Mouse (Mus musculus) embryo, embryonic 10.5 days (tissue): ENCODE results near the gene Ube2d3.
"Not testable (repeated sequence)": the region's sequence is repeated elsewhere in the genome, so short reads cannot be mapped to it uniquely, and the experiment has no call there.

Source experiments
- DNase-seq: peaks from one replicate; pipeline ENCODE4 v3.0.0-alpha.2; 2015; ENCODE audit warnings: low spot score

Gene Ube2d3

GRCm38 (mm10) chr3:135438913-135439531 is 1.1 kb downstream of the Ube2d3 start:
- DNase-seq, result peak; percentile 80

- DNase-seq, result no peak
These were observed 1.7 kb downstream of the Ube2d3 start for GRCm38 (mm10) chr3:135439651-135440050.

GRCm38 (mm10) chr3:135440221-135440620 is 2.3 kb downstream of the Ube2d3 start:
- peak; percentile 34 for DNase-seq

GRCm38 (mm10) chr3:135440621-135441020 is 2.7 kb downstream of the Ube2d3 start:
- DNase-seq, result no peak

- DNase-seq, result no peak
These were observed 7.0 kb downstream of the Ube2d3 start for GRCm38 (mm10) chr3:135444930-135445329.

GRCm38 (mm10) chr3:135458981-135459380 is 21.0 kb downstream of the Ube2d3 start:
- DNase-seq, result no peak

GRCm38 (mm10) chr3:135468402-135468801 is 30.5 kb downstream of the Ube2d3 start:
- no peak for DNase-seq

- DNase-seq, result no peak
These were observed 31.2 kb downstream of the Ube2d3 start for GRCm38 (mm10) chr3:135469146-135469545.

GRCm38 (mm10) chr3:135469974-135470373 is 32.0 kb downstream of the Ube2d3 start:
- no peak for DNase-seq

- no peak for DNase-seq
These were observed 32.9 kb downstream of the Ube2d3 start for GRCm38 (mm10) chr3:135470823-135471222.

- no peak for DNase-seq
These were observed 37.1 kb downstream of the Ube2d3 start for GRCm38 (mm10) chr3:135475025-135475424.

- DNase-seq, result no peak
These were observed 38.3 kb downstream of the Ube2d3 start for GRCm38 (mm10) chr3:135476286-135476685.

GRCm38 (mm10) chr3:135476977-135477376 is 39.0 kb downstream of the Ube2d3 start:
- DNase-seq, result no peak

- not testable (repeated sequence) for DNase-seq
These were observed 41.1 kb downstream of the Ube2d3 start for GRCm38 (mm10) chr3:135479090-135479489.

- no peak for DNase-seq
These were observed 42.8 kb downstream of the Ube2d3 start for GRCm38 (mm10) chr3:135480767-135481166.

- no peak for DNase-seq
These were observed 43.7 kb downstream of the Ube2d3 start for GRCm38 (mm10) chr3:135481608-135482007.

- not testable (repeated sequence) for DNase-seq
These were observed 46.7 kb downstream of the Ube2d3 start for GRCm38 (mm10) chr3:135484650-135485049.

GRCm38 (mm10) chr3:135485128-135485899 is 47.4 kb downstream of the Ube2d3 start, which contains the start of gene Manba:
Gene Manba, plus strand, starts transcription at chr3:135485611.
- DNase-seq, result peak; percentile 77

GRCm38 (mm10) chr3:135485900-135486241 is 47.9 kb downstream of the Ube2d3 start:
- DNase-seq, result peak; percentile 20

GRCm38 (mm10) chr3:135486351-135486750 is 48.4 kb downstream of the Ube2d3 start:
- DNase-seq, result no peak

GRCm38 (mm10) chr3:135487803-135488202 is 49.9 kb downstream of the Ube2d3 start:
- DNase-seq, result no peak

GRCm38 (mm10) chr3:135489865-135490520 is 52.0 kb downstream of the Ube2d3 start:
- DNase-seq, result no peak

- DNase-seq, result no peak
These were observed 53.2 kb downstream of the Ube2d3 start for GRCm38 (mm10) chr3:135491102-135491501.
